11 mouse cellular contexts compared by ENCODE assay signal in genomic region chr2:26634629-26635488, GRCm38 (mm10). TPM values are rescaled to one million over a fixed set of nuclear protein-coding genes. Genes with fewer than 3 reads are reported as not detected.
DNase-seq lines count a peak whose midpoint lies in the region; ATAC-seq lines count a peak whose summit lies in the region.
"Had no signal": no experiment of that assay in that cellular context is flagged by ENCODE, and none has a peak within 500 bp of the region (broad histone marks: within the 10 kb centered on the region; RNA-seq: fewer than 3 reads in every experiment).

No protein-coding gene starts in this region.

- H3K4me1 ChIP-seq in kidney, embryonic 14.5 days (ENCODE audit: control insufficient read depth, insufficient read depth, low read length): peaks cover 24% of the 10 kb centered on the region
- H3K4me1 ChIP-seq in midbrain, embryonic 12.5 days: peaks cover 36% of the 10 kb centered on the region

- H3K36me3 ChIP-seq in kidney, embryonic 14.5 days (ENCODE audit: control insufficient read depth, insufficient read depth, low read length): peaks cover 50% of the 10 kb centered on the region
- peaks cover 45% of the 10 kb centered on the region for H3K36me3 ChIP-seq in midbrain, embryonic 12.5 days

- WGBS in kidney, embryonic 14.5 days: 70% methylated on average over 12 of the region's 12 CpGs
- 66% methylated on average over 12 of the region's 12 CpGs for WGBS in midbrain, embryonic 12.5 days

- no peaks in the 10 kb centered on the region for H3K9me3 ChIP-seq in kidney, embryonic 14.5 days (ENCODE audit: control insufficient read depth, low read length)
- no peaks in the 10 kb centered on the region for H3K9me3 ChIP-seq in midbrain, embryonic 12.5 days

- 0 out of 2 replicates have a peak, but pooled peaks have one; percentile 8 for ATAC-seq in kidney, embryonic 14.5 days (ENCODE audit: low FRiP score, low TSS enrichment)
- ATAC-seq in midbrain, embryonic 12.5 days (ENCODE audit: low FRiP score, low read depth): no peak

- DNase-seq in kidney, adult 18-20 months: no peak
- DNase-seq in R1 (ENCODE audit: low read depth, low spot score): peak; percentile 71
- DNase-seq in kidney, postnatal 10 days: peak; percentile 60
- DNase-seq in yolk sac, embryonic 10.5 days (ENCODE audit: low spot score): no peak
- no peak for DNase-seq in adrenal gland, adult 2 months
- DNase-seq in testis, postnatal 14 days (ENCODE audit: low spot score): no peak
- DNase-seq: thymus, postnatal 4 days had no signal

- H3K9ac ChIP-seq in kidney, embryonic 14.5 days (ENCODE audit: low read depth, low read length): no peak overlapping the region
- no peak overlapping the region; the same call in 1 of the 2 replicates for H3K9ac ChIP-seq in midbrain, embryonic 12.5 days (replicated peaks)

- H3K27ac ChIP-seq in kidney, embryonic 14.5 days (ENCODE audit: low read depth, low read length): 0 out of 2 replicates have a peak overlapping the region, but pooled peaks have one; percentile 3
- peak overlapping the region; percentile 32; the same call in 1 of the 2 replicates for H3K27ac ChIP-seq in midbrain, embryonic 12.5 days (replicated peaks)

- no peak overlapping the region for H3K4me3 ChIP-seq in kidney, embryonic 14.5 days (ENCODE audit: low read length)
- no peak overlapping the region for H3K4me3 ChIP-seq in midbrain, embryonic 12.5 days

- no peak overlapping the region for H3K4me2 ChIP-seq in kidney, embryonic 14.5 days (replicated peaks; ENCODE audit: low read depth, low read length)
- no peak overlapping the region for H3K4me2 ChIP-seq in midbrain, embryonic 12.5 days (replicated peaks)

- H3K27me3 ChIP-seq in kidney, embryonic 14.5 days (ENCODE audit: control insufficient read depth, insufficient read depth, low read length): no peaks in the 10 kb centered on the region
- H3K27me3 ChIP-seq in midbrain, embryonic 12.5 days: no peaks in the 10 kb centered on the region

RNA-seq across cellular contexts. Expression of gene Fam69b, which starts 6.6 kb away (rescaled TPM):
- 30.3 and 39.1 TPM in 2 replicates for polyA plus RNA-seq in kidney, embryonic 14.5 days (2014; fragmentation: Nextera tagmentation; extraction: Ambion mirVana)
- polyA plus RNA-seq in midbrain, embryonic 12.5 days (2016; fragmentation: Nextera tagmentation; extraction: Ambion mirVana): 75.1 and 77.5 TPM in 2 replicates
- total RNA-seq in adrenal gland, adult 2 months (2021): 10 to 100 TPM in 1 of 2 experiments, 1 to 10 TPM in 1; 6.9 to 15.7 TPM
- polyA plus RNA-seq in adrenal gland, adult 2 months (2012; rRNA removed): 21.8 and 33.4 TPM in 2 replicates

RNA-seq across cellular contexts. Expression of gene Agpat2, which starts 30.6 kb away (rescaled TPM):
- polyA plus RNA-seq in kidney, embryonic 14.5 days (2014; fragmentation: Nextera tagmentation; extraction: Ambion mirVana): 30.0 and 41.4 TPM in 2 replicates
- 6.9 and 9.6 TPM in 2 replicates for polyA plus RNA-seq in midbrain, embryonic 12.5 days (2016; fragmentation: Nextera tagmentation; extraction: Ambion mirVana)
- 100 to 1,000 TPM; 469 to 591 TPM for total RNA-seq in adrenal gland, adult 2 months (2021)
- polyA plus RNA-seq in adrenal gland, adult 2 months (2012; rRNA removed): 584 and 714 TPM in 2 replicates

RNA-seq across cellular contexts. Expression of gene Lcn4, which starts 36.2 kb away (rescaled TPM):
- polyA plus RNA-seq in kidney, embryonic 14.5 days (2014; fragmentation: Nextera tagmentation; extraction: Ambion mirVana): not detected in 2 replicates
- polyA plus RNA-seq in midbrain, embryonic 12.5 days (2016; fragmentation: Nextera tagmentation; extraction: Ambion mirVana): not detected in 2 replicates
- not detected for total RNA-seq in adrenal gland, adult 2 months (2021)
- polyA plus RNA-seq in adrenal gland, adult 2 months (2012; rRNA removed): not detected in 2 replicates
- total RNA-seq: heart, postnatal 10 days; left cerebral cortex, adult 8-10 months had no signal

RNA-seq across cellular contexts. Expression of gene Gm20532, which starts 48.4 kb away (rescaled TPM):
- polyA plus RNA-seq in kidney, embryonic 14.5 days (2014; fragmentation: Nextera tagmentation; extraction: Ambion mirVana): not detected in 2 replicates
- polyA plus RNA-seq in midbrain, embryonic 12.5 days (2016; fragmentation: Nextera tagmentation; extraction: Ambion mirVana): not detected in 2 replicates
- total RNA-seq in adrenal gland, adult 2 months (2021): not detected
- not detected in 2 replicates for polyA plus RNA-seq in adrenal gland, adult 2 months (2012; rRNA removed)
- total RNA-seq: left cerebral cortex, adult 8-10 months had no signal

RNA-seq across cellular contexts. Expression of gene Egfl7, which starts 55.0 kb away (rescaled TPM):
- polyA plus RNA-seq in kidney, embryonic 14.5 days (2014; fragmentation: Nextera tagmentation; extraction: Ambion mirVana): 172 and 194 TPM in 2 replicates
- polyA plus RNA-seq in midbrain, embryonic 12.5 days (2016; fragmentation: Nextera tagmentation; extraction: Ambion mirVana): 50.4 and 64.8 TPM in 2 replicates
- total RNA-seq in adrenal gland, adult 2 months (2021): 100 to 1,000 TPM in 1 of 2 experiments, 10 to 100 TPM in 1; 71.2 to 146 TPM
- polyA plus RNA-seq in adrenal gland, adult 2 months (2012; rRNA removed): 355 and 444 TPM in 2 replicates

Comparison
In these comparisons a context has a peak if more than half of its experiments do, and no peak if none do; other contexts are left out.
1. DNase-seq: peak in R1 (single experiment) and kidney, postnatal 10 days (single experiment); none in kidney, adult 18-20 months (single experiment), yolk sac, embryonic 10.5 days (single experiment), adrenal gland, adult 2 months (single experiment) and testis, postnatal 14 days (single experiment).
2. RNA of gene Agpat2, which starts 30.6 kb away (polyA plus RNA-seq): 584 to 714 TPM in adrenal gland, adult 2 months; 30.0 to 41.4 TPM in kidney, embryonic 14.5 days and 6.9 to 9.6 TPM in midbrain, embryonic 12.5 days; every median in the first group is over 10 times any median in the second.